Mouse (Mus musculus): ENCODE results near the gene Thada. TPM values are rescaled to one million over a fixed set of nuclear protein-coding genes. Genes with fewer than 3 reads are reported as not detected.

Thada gene
- total and polyA plus RNA-seq, 3 experiments: 17.3 to 26.7 (median 22.2) TPM

GRCm38 (mm10) chr17:84251426-84251825 lies 214.6 kb downstream of the Thada start:
- Histone ChIP-seq H3K27ac (ENCODE audit: insufficient read depth, low read depth) (no peak overlapping the region), H3K36me3 (replicated peaks in 1 of 2; ENCODE audit: control insufficient read depth in 1 of 2, insufficient read depth in 1 of 2, low read length in 1 of 2) (peaks cover 36 to 86% of the 10 kb centered on the region in 2 experiments), H3K27me3 (replicated peaks) (no peaks in the 10 kb centered on the region), H3K4me3 (replicated peaks in 1 of 3; ENCODE audit: low read depth in 2 of 3, low read length in 2 of 3, poor library complexity in 1 of 3) (no peak overlapping the region), H3K9me3 (replicated peaks; ENCODE audit: low read length) (no peaks in the 10 kb centered on the region), H3K4me1 (ENCODE audit: control insufficient read depth in 1 of 2, insufficient read depth in 2 of 2) (no peaks in the 10 kb centered on the region), H3K9ac (ENCODE audit: insufficient read depth, low read depth) (no peak overlapping the region), H3K4me2 (ENCODE audit: insufficient read depth, low read depth, poor library complexity, severe bottlenecking) (no peak overlapping the region), H3K79me2 (replicated peaks; ENCODE audit: control insufficient read depth, extremely low read depth, insufficient read depth, poor library complexity, severe bottlenecking) (no peaks in the 10 kb centered on the region)
- TF ChIP-seq RCOR1 (conservative IDR thresholded peaks at IDR 0.05; ENCODE audit: low read depth, low read length) (no peak), POLR2AphosphoS2 (IDR thresholded peaks at IDR 0.05; ENCODE audit: low read depth, low read length) (no peak), SMC3 (IDR thresholded peaks at IDR 0.05; ENCODE audit: low read depth, low read length) (no peak), JUN (IDR thresholded peaks at IDR 0.05; ENCODE audit: insufficient read depth, low read depth, low read length) (no peak), GABPA (IDR thresholded peaks at IDR 0.05; ENCODE audit: insufficient replicate concordance, low read depth, low read length) (no peak), SIN3A (IDR thresholded peaks at IDR 0.05; ENCODE audit: low read length) (no peak)
- in situ Hi-C loops (cut with MboI; ENCODE audit: low pct_ligation_motif_present, low pct_unique_long_range_greater_than_20kb, low sequenced_read_pairs) (no loop called here), dilution Hi-C loops (cut with MboI; ENCODE audit: extremely low pct_ligation_motif_present, extremely low pct_unique_long_range_greater_than_20kb, low sequenced_read_pairs) (no loop called here)
- no peak for DNase-seq (ENCODE audit: extremely low read depth)

- H3K4me2 ChIP-seq (ENCODE audit: insufficient read depth, low read depth, poor library complexity, severe bottlenecking): no peak overlapping the region
- in situ Hi-C loops (cut with MboI; ENCODE audit: low pct_ligation_motif_present, low pct_unique_long_range_greater_than_20kb, low sequenced_read_pairs): no loop called here
- no peaks in the 10 kb centered on the region for H3K27me3 ChIP-seq (replicated peaks)
- H3K9ac ChIP-seq (ENCODE audit: insufficient read depth, low read depth): no peak overlapping the region
- no peak for DNase-seq (ENCODE audit: extremely low read depth)
- H3K4me1 ChIP-seq (ENCODE audit: control insufficient read depth in 1 of 2, insufficient read depth in 2 of 2): peaks cover 0 to 6% of the 10 kb centered on the region in 2 experiments; a peak in 1 of 4 replicates
- TF ChIP-seq MEF2A (IDR thresholded peaks at IDR 0.05; ENCODE audit: borderline replicate concordance, low read depth, low read length): no peak
- TF ChIP-seq NELFE (IDR thresholded peaks at IDR 0.05; ENCODE audit: low read depth, low read length): no peak
- no peak for TF ChIP-seq ZC3H11A (IDR thresholded peaks at IDR 0.05; ENCODE audit: low read depth, low read length)
- no peak for TF ChIP-seq MXI1 (IDR thresholded peaks at IDR 0.05; ENCODE audit: low read depth, low read length)
- no peak for TF ChIP-seq GABPA (IDR thresholded peaks at IDR 0.05; ENCODE audit: insufficient replicate concordance, low read depth, low read length)
- no peak for TF ChIP-seq CHD1 (IDR thresholded peaks at IDR 0.05; ENCODE audit: low read depth, low read length)
- TF ChIP-seq RAD21 (IDR thresholded peaks at IDR 0.05; ENCODE audit: low read depth, low read length): no peak
- no peak for TF ChIP-seq CTCF (conservative IDR thresholded peaks at IDR 0.05 in 1 of 2, IDR thresholded peaks at IDR 0.05 in 1 of 2; ENCODE audit: low read depth in 2 of 2, low read length in 2 of 2)
- no peak for TF ChIP-seq TBP (conservative IDR thresholded peaks at IDR 0.05; ENCODE audit: low read depth, low read length)
- no peak for TF ChIP-seq IRF4 (IDR thresholded peaks at IDR 0.05; ENCODE audit: low read depth, low read length)
- TF ChIP-seq BHLHE40 (IDR thresholded peaks at IDR 0.05; ENCODE audit: low read depth, low read length): no peak
- no peak for TF ChIP-seq HCFC1 (IDR thresholded peaks at IDR 0.05; ENCODE audit: low read depth, low read length)
- TF ChIP-seq MAFK (IDR thresholded peaks at IDR 0.05; ENCODE audit: insufficient replicate concordance, low read length): no peak
- TF ChIP-seq KAT2A (IDR thresholded peaks at IDR 0.05; ENCODE audit: insufficient replicate concordance, low read length): no peak
- no peak for TF ChIP-seq POLR2AphosphoS2 (IDR thresholded peaks at IDR 0.05; ENCODE audit: low read depth, low read length)
- no peak for TF ChIP-seq CHD2 (IDR thresholded peaks at IDR 0.05; ENCODE audit: low read length)
- no peak for TF ChIP-seq EP300 (IDR thresholded peaks at IDR 0.05; ENCODE audit: low read length)
- no peak for TF ChIP-seq USF2 (conservative IDR thresholded peaks at IDR 0.05; ENCODE audit: low read depth, low read length)
- TF ChIP-seq ZKSCAN1 (IDR thresholded peaks at IDR 0.05; ENCODE audit: borderline replicate concordance, low read depth, low read length): no peak
- TF ChIP-seq UBTF (IDR thresholded peaks at IDR 0.05; ENCODE audit: low read depth, low read length): no peak
- dilution Hi-C loops (cut with MboI; ENCODE audit: extremely low pct_ligation_motif_present, extremely low pct_unique_long_range_greater_than_20kb, low sequenced_read_pairs): no loop called here
- peaks cover 38 to 68% of the 10 kb centered on the region in 2 experiments for H3K36me3 ChIP-seq (replicated peaks in 1 of 2; ENCODE audit: control insufficient read depth in 1 of 2, insufficient read depth in 1 of 2, low read length in 1 of 2)
- no peaks in the 10 kb centered on the region for H3K79me2 ChIP-seq (replicated peaks; ENCODE audit: control insufficient read depth, extremely low read depth, insufficient read depth, poor library complexity, severe bottlenecking)
- H3K4me3 ChIP-seq (replicated peaks in 1 of 3; ENCODE audit: low read depth in 2 of 3, low read length in 2 of 3, poor library complexity in 1 of 3): no peak overlapping the region
- H3K9me3 ChIP-seq (replicated peaks; ENCODE audit: low read length): no peaks in the 10 kb centered on the region
- no peak overlapping the region for H3K27ac ChIP-seq (ENCODE audit: insufficient read depth, low read depth)
These were observed 221.7 kb downstream of the Thada start for GRCm38 (mm10) chr17:84244182-84244920.

Measured in CH12.LX (cell line).